Comparison of ENCODE assay signal across 12 mouse cellular contexts in genomic region chrX:12312534-12312933, GRCm38 (mm10).
DNase-seq lines count a peak whose midpoint lies in the region; ATAC-seq lines count a peak whose summit lies in the region.
"Had no signal": no experiment of that assay in that cellular context is flagged by ENCODE, and none has a peak within 500 bp of the region (broad histone marks: within the 10 kb centered on the region; RNA-seq: fewer than 3 reads in every experiment).

No protein-coding gene starts in this region.

- no peaks in the 10 kb centered on the region for H3K9me3 ChIP-seq in liver, embryonic 13.5 days (replicated peaks)
- no peaks in the 10 kb centered on the region for H3K9me3 ChIP-seq in forebrain, embryonic 15.5 days

- H3K4me1 ChIP-seq in liver, embryonic 13.5 days (replicated peaks): peaks cover 31% of the 10 kb centered on the region
- H3K4me1 ChIP-seq in forebrain, embryonic 15.5 days: no peaks in the 10 kb centered on the region

- H3K4me2 ChIP-seq in liver, embryonic 13.5 days: peak overlapping the region; percentile 50
- no peak overlapping the region for H3K4me2 ChIP-seq in forebrain, embryonic 15.5 days (replicated peaks)

- H3K27me3 ChIP-seq in liver, embryonic 13.5 days: no peaks in the 10 kb centered on the region
- no peaks in the 10 kb centered on the region for H3K27me3 ChIP-seq in forebrain, embryonic 15.5 days

- intact Hi-C loops in heart, postnatal 25 days (cut with DNase I): no loop called here
- intact Hi-C loops in left cerebral cortex, postnatal 25 days (cut with DNase I): no loop called here

- H3K4me3 ChIP-seq in liver, embryonic 13.5 days (replicated peaks): no peak overlapping the region
- no peak overlapping the region for H3K4me3 ChIP-seq in forebrain, embryonic 15.5 days

- 34% methylated on average over 5 of the region's 5 CpGs for WGBS in liver, embryonic 13.5 days (ENCODE audit: insufficient replicate concordance)
- 87% methylated on average over 5 of the region's 5 CpGs for WGBS in forebrain, embryonic 15.5 days

- peak; percentile 93 for ATAC-seq in liver, embryonic 13.5 days (ENCODE audit: low read depth)
- no peak for ATAC-seq in forebrain, embryonic 15.5 days (replicated peaks)

- H3K9ac ChIP-seq in liver, embryonic 13.5 days: peak overlapping the region; percentile 47; the same call in 1 of the 2 replicates
- no peak overlapping the region for H3K9ac ChIP-seq in forebrain, embryonic 15.5 days (replicated peaks)

- H3K36me3 ChIP-seq in liver, embryonic 13.5 days: no peaks in the 10 kb centered on the region
- no peaks in the 10 kb centered on the region for H3K36me3 ChIP-seq in forebrain, embryonic 15.5 days

- H3K27ac ChIP-seq in liver, embryonic 13.5 days: peak overlapping the region; percentile 80
- H3K27ac ChIP-seq in forebrain, embryonic 15.5 days (replicated peaks): no peak overlapping the region
- H3K27ac ChIP-seq: macrophage had no signal

- DNase-seq in heart, adult 18-20 months: peak; percentile 16 to 20
- no peak for DNase-seq in heart, postnatal 25 days (ENCODE audit: low spot score)
- peak; percentile 71 for DNase-seq in c-Kit-negative CD71-positive TER-119-positive erythroid progenitor cells, embryonic 14.5 days (ENCODE audit: low read depth, low spot score)
- DNase-seq in liver, embryonic 13.5 days: peak; percentile 63
- peak; percentile 33 to 66 for DNase-seq in spleen, postnatal 36 days (ENCODE audit: low spot score in 2 of 2)
- no peak for DNase-seq in layer of hippocampus, adult 11-12 months (ENCODE audit: low spot score)
- DNase-seq in left cerebral cortex, postnatal 25 days (ENCODE audit: low spot score in 2 of 2): no peak
- DNase-seq: kidney, adult 11 months; right cerebral cortex, postnatal 25 days; thymus, postnatal 36 days had no signal

Comparison
In these comparisons a context has a peak if more than half of its experiments do, and no peak if none do; other contexts are left out.
1. DNase-seq: peak in heart, adult 18-20 months (2 of 2), c-Kit-negative CD71-positive TER-119-positive erythroid progenitor cells, embryonic 14.5 days (single experiment), liver, embryonic 13.5 days (single experiment) and spleen, postnatal 36 days (2 of 2); none in heart, postnatal 25 days (single experiment), layer of hippocampus, adult 11-12 months (single experiment) and left cerebral cortex, postnatal 25 days (0 of 2).